Mouse (Mus musculus) liver, embryonic 14.5 days (tissue): ENCODE data around the gene Olfr1315-ps1.

Source experiments
- CTCF ChIP-seq: IDR thresholded peaks from 2 replicates; pipeline ENCODE4 v1.5.1; 2016; ENCODE audit warnings: antibody characterized with exemption, low read depth, control low read depth
- EP300 ChIP-seq: IDR thresholded peaks from 2 replicates; pipeline ENCODE4 v1.6.1; 2016; ENCODE audit warnings: antibody characterized with exemption, low read depth

DNA sequence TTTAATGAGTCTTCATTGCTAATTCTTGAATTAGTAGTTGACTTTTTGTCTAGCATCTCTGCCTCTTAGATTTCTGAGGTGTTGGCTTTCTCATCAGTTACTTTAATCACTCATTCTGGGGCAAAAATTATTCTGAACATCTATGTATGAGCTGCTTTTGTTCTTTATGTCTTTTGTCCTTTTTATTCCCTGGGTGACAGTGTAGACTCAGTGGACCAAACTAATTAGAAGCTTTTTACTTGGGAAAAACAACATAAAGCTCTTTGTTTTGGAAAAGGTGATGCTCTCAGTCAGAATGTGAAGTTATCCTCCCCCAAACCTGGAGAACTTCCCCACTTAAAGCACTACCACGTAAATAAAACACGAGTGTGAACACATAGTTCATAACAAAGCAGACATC is 24.8 kb upstream of the Olfr1315-ps1 start, which contains the start of gene Olfr1317:
- TF ChIP-seq EP300 (no peak), CTCF (no peak)
